Mouse (Mus musculus) hindbrain, embryonic 14.5 days (tissue): Measurements from ENCODE around the gene Crbn. TPM values are rescaled to one million over a fixed set of nuclear protein-coding genes. Genes with fewer than 3 reads are reported as not detected.

Experiments used
- ATAC-seq: fragments of 200-750 bp; cut with Nextera tagmentation; 2 replicates; pipeline ENCODE4 v1.8.0; 2017; ENCODE audit warnings: moderate number of reproducible peaks, mild to moderate bottlenecking, moderate TSS enrichment, moderate library complexity; ENCODE audit not compliant: low FRiP score
- DNase-seq: peaks from one replicate; pipeline ENCODE4 v3.0.0-alpha.2; 2015; ENCODE audit warnings: low spot score
- H3K27ac ChIP-seq: fragments of 300-500 bp; sonication (generic); 2 replicates; pipeline ENCODE4 v1.5.1; 2014; ENCODE audit warnings: mild to moderate bottlenecking, moderate library complexity
- H3K27me3 ChIP-seq: fragments of 300-500 bp; sonication (generic); 2 replicates; pipeline ENCODE4 v1.6.1; 2014; ENCODE audit warnings: mild to moderate bottlenecking, low read length, mixed read lengths; ENCODE audit not compliant: control insufficient read depth, insufficient read depth
- H3K36me3 ChIP-seq: fragments of 300-500 bp; sonication (generic); replicated peaks from 2 replicates; pipeline ENCODE4 v1.6.1; 2014; ENCODE audit not compliant: control insufficient read depth, insufficient read depth
- H3K4me1 ChIP-seq: fragments of 300-500 bp; sonication (generic); replicated peaks from 2 replicates; pipeline ENCODE4 v1.6.1; 2014; ENCODE audit warnings: antibody characterized with exemption, low read length, mixed read lengths; ENCODE audit not compliant: control insufficient read depth, insufficient read depth
- H3K4me2 ChIP-seq: fragments of 300-500 bp; sonication (generic); replicated peaks from 2 replicates; pipeline ENCODE4 v1.6.1; 2014; ENCODE audit warnings: mild to moderate bottlenecking, moderate library complexity
- H3K4me3 ChIP-seq: fragments of 300-500 bp; sonication (generic); replicated peaks from 2 replicates; pipeline ENCODE4 v1.5.1; 2014; ENCODE audit warnings: mild to moderate bottlenecking, low read length
- H3K9ac ChIP-seq: fragments of 300-500 bp; sonication (generic); 2 replicates; pipeline ENCODE4 v1.6.1; 2014
- H3K9me3 ChIP-seq: fragments of 300-500 bp; sonication (generic); 2 replicates; pipeline ENCODE4 v1.6.1; 2016; ENCODE audit warnings: low read length; ENCODE audit not compliant: control insufficient read depth
- WGBS: fragments of 180-500 bp; shearing (Covaris S2); extraction: QIAGEN DNeasy Blood & Tissue Kit; methylation state at CpG from one replicate; pipeline ENCODE4 v1.1.7; 2014; 5-methylcytosine and 5-hydroxymethylcytosine counted together
- polyA plus RNA-seq: library from polyadenylated mRNA; unstranded; fragments of >200 nt; fragmentation: Nextera tagmentation; extraction: Ambion mirVana; gene quantifications from 2 replicates; pipeline ENCODE4 v1.2.1, GENCODE M21; 2014

Crbn gene
- polyA plus RNA-seq, 1 experiment from 2014 or later, result 64.7 TPM

DNA sequence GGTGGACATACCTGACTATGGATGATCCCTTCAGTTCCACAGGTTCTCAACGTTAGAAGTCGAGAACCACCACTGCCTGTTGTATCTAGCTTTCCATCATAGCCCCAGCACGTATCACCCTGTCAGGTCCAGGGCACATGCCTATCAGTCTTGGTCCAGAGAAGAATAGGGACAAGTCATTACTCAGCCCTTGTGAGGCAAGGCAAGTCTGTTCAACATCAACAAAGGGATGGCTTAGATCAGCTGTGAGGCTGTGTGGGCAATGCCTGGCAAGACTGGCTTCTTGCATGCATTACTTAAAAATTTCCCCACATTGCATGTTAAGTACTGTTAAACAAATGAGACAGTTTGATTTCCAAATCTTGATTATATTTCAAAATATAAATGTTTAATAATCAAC lies 52.1 kb downstream of the Crbn start:
- 81% methylated on average over 3 of the region's 3 CpGs for WGBS
- Histone ChIP-seq H3K4me2 (no peak overlapping the region), H3K9me3 (no peaks in the 10 kb centered on the region), H3K27ac (no peak overlapping the region), H3K4me3 (no peak overlapping the region), H3K4me1 (no peaks in the 10 kb centered on the region), H3K9ac (no peak overlapping the region), H3K27me3 (no peaks in the 10 kb centered on the region), H3K36me3 (no peaks in the 10 kb centered on the region)
- DNase-seq (no peak), ATAC-seq (no peak)

DNA sequence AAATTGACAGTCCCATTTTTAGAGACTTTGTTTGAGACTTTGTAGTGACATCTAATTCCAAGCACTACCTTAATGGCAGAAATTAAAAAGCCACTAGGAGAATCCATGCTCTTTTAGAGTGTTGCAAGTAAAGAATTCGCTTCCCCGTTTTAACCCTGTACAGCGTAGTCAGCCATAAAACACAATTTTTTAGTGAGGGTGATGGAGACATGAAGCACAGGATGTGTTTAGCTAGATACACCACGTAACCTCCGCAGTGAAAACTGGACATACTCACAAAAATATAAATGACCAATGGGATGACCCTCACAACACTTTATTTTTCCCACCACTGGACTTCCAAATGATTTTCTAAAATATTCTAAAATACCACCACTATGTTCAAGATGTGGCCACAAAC lies 52.6 kb downstream of the Crbn start:
- ATAC-seq, result no peak
- H3K27me3 ChIP-seq, result no peaks in the 10 kb centered on the region

DNA sequence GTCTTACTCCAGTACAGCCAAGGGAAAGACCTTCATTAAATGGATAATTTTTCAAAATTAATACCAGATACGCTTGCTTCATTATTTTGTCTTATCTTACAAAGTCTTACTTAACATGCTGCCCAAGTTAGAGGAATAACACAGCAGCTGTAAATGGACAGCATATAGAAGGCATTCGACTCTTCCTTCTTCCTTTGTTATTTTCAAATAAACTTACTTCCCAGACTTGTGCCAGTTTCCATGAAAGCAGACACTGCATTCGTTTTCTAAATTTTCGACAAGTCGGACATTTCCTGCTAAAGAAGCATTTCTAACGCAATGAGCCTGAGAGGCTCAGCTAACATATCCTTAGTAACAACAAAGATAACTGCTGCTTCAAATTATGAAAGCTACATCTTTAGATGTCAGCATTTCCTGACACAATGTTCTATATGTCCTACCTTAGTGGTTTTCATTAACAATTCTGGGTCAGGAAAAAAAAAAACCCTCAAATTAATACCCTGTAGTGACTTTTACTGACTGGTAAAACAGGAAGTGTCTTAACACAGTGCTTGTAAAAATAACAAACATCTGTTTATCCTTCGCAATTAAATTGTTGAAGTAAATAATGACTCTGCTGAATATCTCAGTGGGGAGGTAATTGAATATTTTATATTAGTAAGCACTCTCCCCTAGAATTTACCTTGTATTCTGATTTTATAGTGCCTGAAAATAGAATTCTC lies 54.0 kb downstream of the Crbn start:
- H3K9me3 ChIP-seq, result no peaks in the 10 kb centered on the region
- WGBS, result 81% methylated on average over 7 of the region's 7 CpGs
- no peaks in the 10 kb centered on the region for H3K27me3 ChIP-seq
- H3K36me3 ChIP-seq, result no peaks in the 10 kb centered on the region
- no peak overlapping the region for H3K4me2 ChIP-seq
- H3K4me1 ChIP-seq, result no peaks in the 10 kb centered on the region
- DNase-seq (no peak), ATAC-seq (no peak)
- H3K9ac ChIP-seq, result no peak overlapping the region
- H3K4me3 ChIP-seq, result no peak overlapping the region
- H3K27ac ChIP-seq, result no peak overlapping the region

More for the DNA sequence above, 52.6 kb downstream of the Crbn start:
- no peak for DNase-seq
- Histone ChIP-seq H3K4me1 (no peaks in the 10 kb centered on the region), H3K4me2 (no peak overlapping the region), H3K4me3 (no peak overlapping the region), H3K9me3 (no peaks in the 10 kb centered on the region), H3K36me3 (no peaks in the 10 kb centered on the region), H3K9ac (no peak overlapping the region), H3K27ac (no peak overlapping the region)
- WGBS, result 93% methylated on average over 5 of the region's 5 CpGs

DNA sequence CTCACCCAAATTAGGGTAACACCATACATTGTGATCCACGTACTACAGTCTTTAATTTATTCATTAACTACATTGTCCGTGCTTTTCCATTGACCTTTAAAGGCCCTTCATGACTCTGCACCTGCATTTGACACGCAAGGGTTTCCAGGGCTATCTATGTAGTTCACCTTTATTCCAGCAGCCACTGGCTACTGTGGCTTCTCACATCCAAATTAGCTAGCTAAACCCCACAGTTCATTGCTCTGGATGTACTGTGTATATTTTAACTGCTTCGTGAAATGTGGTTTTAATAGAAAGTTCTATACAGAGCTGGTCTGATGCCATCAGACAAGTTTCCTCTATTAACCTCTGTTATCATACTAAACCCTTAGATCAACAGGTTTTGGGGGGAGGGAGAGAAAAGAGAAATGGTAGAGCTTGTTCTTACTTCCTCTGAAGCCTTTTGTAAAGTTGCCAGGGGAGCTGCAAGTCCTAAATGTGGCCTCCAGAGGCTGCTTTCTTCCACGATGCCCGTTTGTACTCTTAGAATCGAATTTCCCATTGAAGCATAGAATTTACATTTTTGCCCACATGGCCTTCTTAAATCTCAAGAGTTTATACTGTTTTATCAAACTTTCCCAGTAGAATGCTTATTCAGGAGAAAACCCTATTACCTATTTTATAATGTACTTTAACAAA lies 56.2 kb downstream of the Crbn start:
- no peak for DNase-seq
- H3K4me1 ChIP-seq, result no peaks in the 10 kb centered on the region
- no peak overlapping the region for H3K27ac ChIP-seq
- H3K36me3 ChIP-seq, result no peaks in the 10 kb centered on the region
- H3K4me3 ChIP-seq, result no peak overlapping the region
- no peaks in the 10 kb centered on the region for H3K27me3 ChIP-seq
- no peak for ATAC-seq
- no peaks in the 10 kb centered on the region for H3K9me3 ChIP-seq
- WGBS, result 74% methylated on average over 7 of the region's 7 CpGs
- H3K9ac ChIP-seq, result no peak overlapping the region
- no peak overlapping the region for H3K4me2 ChIP-seq

DNA sequence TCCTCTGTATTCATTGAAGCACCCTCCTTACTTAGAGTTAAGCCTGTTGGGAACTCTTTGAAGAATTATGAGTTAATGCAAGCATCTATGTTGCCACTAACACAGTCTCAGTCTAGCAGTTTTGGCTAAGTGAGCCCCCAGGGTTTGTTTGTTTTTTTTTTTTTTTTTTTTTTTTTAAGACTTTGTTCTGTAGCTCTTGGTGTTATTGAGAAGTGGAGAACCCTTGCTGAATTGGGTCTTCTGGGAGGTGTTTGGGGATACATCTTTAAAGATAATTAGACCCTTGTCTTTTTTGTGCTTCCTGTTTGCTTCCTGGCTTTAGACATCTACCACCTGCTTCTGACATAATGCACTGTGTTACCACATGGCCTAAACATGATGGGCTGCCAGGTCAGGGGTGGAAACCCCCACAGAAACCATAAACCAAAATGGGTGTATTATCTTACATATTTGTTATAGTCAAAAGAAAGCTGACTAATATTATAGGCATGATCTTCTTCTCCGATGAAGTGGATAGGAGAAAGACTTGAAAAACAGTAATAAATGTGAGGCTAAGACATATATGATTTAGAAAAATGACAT lies 59.5 kb downstream of the Crbn start:
- Histone ChIP-seq H3K4me3 (no peak overlapping the region), H3K9me3 (no peaks in the 10 kb centered on the region), H3K4me1 (no peaks in the 10 kb centered on the region), H3K27me3 (no peaks in the 10 kb centered on the region), H3K27ac (no peak overlapping the region), H3K4me2 (no peak overlapping the region), H3K9ac (no peak overlapping the region), H3K36me3 (no peaks in the 10 kb centered on the region)
- WGBS, result 98% methylated on average over 1 of the region's 1 CpGs
- ATAC-seq (no peak), DNase-seq (no peak)

DNA sequence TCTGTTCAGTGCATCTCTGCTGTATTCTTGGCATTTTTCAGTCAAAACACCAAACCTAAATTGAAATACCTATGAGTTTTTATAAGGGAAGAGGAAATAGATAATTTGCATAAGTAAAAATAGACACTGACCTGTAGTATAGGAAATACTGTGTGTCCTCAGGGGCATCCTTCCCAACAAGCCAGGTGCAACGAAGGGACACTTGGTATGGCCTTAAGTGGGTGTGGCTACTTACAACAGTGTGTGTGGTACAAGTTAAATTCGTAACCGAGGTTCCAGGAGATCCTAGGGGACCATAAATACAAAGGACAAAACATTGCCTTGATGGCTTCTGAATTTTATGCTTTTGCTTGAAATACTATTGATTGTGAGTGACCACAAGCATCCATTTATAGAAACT lies 61.6 kb downstream of the Crbn start:
- no peak overlapping the region for H3K4me3 ChIP-seq
- no peak overlapping the region for H3K4me2 ChIP-seq
- no peak overlapping the region for H3K9ac ChIP-seq
- no peak overlapping the region for H3K27ac ChIP-seq
- H3K4me1 ChIP-seq, result no peaks in the 10 kb centered on the region
- 82% methylated on average over 3 of the region's 3 CpGs for WGBS
- DNase-seq (no peak), ATAC-seq (no peak)
- no peaks in the 10 kb centered on the region for H3K36me3 ChIP-seq
- no peaks in the 10 kb centered on the region for H3K27me3 ChIP-seq
- no peaks in the 10 kb centered on the region for H3K9me3 ChIP-seq

DNA sequence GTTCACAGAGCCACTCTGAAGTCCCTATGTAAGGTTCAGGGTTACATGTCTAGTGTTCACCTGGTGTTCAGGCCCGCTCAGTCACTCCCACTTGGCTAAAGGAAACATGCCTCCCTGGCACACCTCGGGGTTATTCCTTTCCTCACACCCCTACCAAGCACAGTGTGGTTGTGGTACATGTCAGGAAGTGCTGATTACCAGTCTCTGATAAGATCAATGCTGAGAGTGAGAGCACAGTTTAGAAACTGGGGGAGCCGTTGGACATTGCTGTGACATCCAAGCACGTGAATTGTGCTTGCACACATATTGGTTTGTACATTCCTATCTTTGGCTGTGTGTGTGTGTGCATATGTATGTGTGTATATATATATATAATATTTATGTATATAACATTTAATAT lies 67.3 kb downstream of the Crbn start:
- Histone ChIP-seq H3K4me2 (no peak overlapping the region), H3K36me3 (no peaks in the 10 kb centered on the region), H3K9ac (no peak overlapping the region), H3K27me3 (no peaks in the 10 kb centered on the region), H3K4me3 (no peak overlapping the region), H3K4me1 (no peaks in the 10 kb centered on the region), H3K9me3 (no peaks in the 10 kb centered on the region), H3K27ac (no peak overlapping the region)
- ATAC-seq (no peak), DNase-seq (no peak)
- 91% methylated on average over 4 of the region's 4 CpGs for WGBS

Other genes starting within 250 kb of the Crbn start
- not detected in 2 replicates for gene Il5ra, start 51.0 kb downstream of the Crbn start, polyA plus RNA-seq
- 63.5 and 67.9 TPM in 2 replicates for gene Trnt1, start 31.0 kb downstream of the Crbn start, polyA plus RNA-seq